Mouse (Mus musculus) heart, postnatal 4 days (tissue): ENCODE measurements around the gene Nfia. TPM values are rescaled to one million over a fixed set of nuclear protein-coding genes. Genes with fewer than 3 reads are reported as not detected.

Experiments used
- DNase-seq: peaks from one replicate; pipeline ENCODE4 v3.0.0; 2021
- total RNA-seq, 2 experiments: library from RNA; stranded (reverse); gene quantifications; 2 replicates each; pipeline ENCODE4 v1.2.3; 2021

Gene Nfia
- total RNA-seq, 2 experiments from 2014 or later: 206 to 217 TPM

DNA sequence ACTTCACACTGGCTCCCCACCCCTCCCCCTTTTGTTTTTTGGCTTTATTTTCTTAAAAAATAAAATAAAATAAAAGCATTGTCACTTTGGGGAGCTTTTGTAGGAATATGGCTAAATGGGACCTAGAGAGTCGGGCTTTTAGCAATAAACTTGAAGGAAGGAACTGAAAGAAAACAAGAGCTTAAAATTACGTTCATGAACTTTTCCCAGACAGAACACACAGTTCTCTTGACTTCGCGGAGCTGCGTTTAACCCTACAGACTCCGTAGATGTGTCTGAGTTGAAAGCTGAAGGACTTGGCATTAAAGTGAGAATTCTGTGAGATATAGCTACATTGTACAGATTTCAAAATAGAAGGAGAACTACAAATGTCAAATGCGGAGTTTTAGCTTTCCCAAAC is 96.9 kb downstream of the Nfia start:
- DNase-seq: no peak

DNA sequence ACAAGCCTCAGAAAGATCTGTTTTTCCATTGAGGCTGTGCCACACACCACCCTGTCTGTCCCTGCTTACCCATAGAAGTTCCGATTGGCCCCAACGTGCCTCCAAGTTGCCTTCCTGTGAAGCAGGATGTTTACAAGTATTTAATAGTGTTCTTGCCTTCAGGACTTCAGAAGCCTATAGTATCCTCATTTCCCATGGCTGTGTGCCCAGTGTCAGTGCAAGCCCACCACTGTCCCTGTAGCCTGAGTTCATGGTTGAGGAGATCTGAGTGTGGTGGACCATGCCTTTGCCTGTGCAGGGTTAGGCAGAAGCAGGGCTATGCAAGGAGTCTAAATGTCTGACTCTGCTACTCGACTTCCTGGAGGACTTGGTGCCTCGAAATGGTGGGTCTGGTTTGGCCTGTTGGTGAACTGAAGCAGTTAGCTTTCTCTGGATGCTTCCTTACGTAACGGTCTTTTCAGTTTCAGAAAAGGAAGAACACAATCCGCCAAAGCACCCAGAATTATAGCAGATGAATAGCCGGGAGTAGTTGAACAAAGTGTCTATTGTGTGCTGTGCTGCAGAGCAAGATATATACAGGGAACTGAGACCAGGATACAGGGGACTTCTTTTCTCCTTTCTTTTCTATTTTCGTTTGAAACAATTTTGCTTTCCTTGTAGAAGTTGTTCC is 99.4 kb downstream of the Nfia start:
- peak; percentile 30 for DNase-seq

DNA sequence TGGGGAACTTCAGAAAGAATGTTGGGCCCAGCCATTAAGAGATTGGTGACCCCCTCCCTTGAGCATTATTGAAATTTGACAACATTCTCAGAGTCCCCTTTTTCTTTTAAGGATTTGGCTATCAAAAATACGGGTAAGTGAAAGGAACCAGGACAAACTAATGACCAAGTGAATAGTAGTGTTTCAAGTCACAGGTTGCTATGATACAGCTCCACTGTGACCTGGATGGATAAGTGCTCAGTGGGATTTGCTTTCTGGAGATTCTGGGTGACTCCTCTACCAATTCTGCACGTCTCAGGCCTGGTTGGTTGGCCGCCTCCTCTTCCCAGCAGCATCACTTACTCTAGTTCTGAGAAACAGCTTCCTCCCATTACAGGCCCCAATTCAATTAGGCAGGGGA is 102.4 kb downstream of the Nfia start:
- no peak for DNase-seq

DNA sequence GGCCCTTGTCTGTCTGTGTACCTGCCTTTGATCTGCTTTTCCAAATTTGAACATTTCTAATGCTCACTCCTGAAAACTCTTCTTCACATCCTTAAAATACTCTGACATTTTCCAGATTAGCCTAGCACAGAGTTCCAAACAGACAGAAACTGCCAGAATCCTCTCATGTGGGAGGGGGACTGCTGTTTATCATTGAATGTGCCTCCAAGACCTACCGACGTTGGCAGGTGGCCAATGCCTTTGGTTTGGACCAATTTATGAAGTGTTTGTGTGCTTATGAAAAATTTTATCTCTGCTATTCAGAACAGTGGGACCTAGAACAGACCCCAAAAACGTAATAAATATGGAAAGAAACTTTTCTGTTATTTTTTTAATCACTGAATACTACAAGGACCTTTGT is 103.4 kb downstream of the Nfia start:
- DNase-seq: no peak

DNA sequence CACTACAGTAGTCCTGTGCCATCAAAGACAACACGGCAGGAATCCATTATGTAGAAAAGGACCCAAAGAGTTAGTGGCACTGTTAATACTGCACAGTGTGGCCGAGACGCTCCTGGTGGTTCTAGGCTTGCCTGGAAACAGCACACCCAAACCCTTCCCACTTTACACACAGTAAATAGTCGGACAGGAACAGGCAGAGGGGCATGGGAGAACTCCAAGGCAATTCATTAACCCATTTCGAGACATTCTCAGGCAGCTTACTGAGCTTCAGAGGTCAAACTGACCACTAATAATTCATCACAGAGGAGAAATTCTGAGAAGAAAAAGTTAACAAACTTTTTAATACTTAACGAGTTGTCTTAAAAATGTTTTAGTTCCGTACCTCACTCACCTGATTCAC is 107.2 kb downstream of the Nfia start:
- DNase-seq: no peak

DNA sequence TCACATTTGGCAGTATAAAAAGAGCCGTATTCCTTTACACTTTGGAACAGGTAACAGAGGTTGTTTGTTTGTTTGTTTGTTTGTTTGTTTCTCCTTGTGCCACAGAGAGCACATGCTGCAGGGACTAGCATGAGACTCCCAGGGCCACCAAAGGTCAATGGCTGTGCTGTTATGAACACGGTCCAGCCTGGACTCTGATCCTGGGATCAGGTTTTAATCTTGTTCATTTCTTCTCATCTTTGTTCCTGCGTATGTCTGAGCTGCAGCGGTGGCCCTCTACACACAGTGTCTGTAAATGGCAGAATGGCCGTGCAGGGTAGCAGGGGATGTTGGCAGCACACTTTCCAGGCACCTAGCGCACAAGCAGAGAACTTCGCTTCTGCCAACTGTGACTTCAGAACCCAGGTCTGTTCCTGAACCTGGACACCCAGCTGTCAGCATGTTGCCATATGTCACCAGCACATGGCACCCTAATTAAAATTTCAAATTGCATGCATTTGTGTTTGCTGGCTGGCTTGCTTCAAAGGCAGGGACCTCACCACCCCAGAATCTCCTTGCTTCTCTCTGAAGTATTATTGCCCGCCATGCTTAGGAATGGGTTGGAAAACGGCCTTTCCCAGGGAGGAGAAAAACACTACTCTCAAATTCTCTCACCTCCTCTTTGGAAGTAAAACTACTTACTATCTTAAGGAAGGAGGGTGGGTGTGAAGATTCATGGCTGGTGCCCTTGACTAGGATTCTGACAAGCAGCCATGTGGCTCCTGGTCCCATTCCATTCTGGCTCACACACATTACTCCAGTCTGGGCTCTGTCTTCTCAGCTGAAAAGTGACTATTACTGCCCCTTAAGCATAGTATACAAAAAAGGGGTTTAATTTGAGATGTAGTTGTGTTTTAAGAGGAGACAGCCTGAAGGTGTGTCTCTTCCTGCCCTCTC is 107.9 kb downstream of the Nfia start:
- no peak for DNase-seq

DNA sequence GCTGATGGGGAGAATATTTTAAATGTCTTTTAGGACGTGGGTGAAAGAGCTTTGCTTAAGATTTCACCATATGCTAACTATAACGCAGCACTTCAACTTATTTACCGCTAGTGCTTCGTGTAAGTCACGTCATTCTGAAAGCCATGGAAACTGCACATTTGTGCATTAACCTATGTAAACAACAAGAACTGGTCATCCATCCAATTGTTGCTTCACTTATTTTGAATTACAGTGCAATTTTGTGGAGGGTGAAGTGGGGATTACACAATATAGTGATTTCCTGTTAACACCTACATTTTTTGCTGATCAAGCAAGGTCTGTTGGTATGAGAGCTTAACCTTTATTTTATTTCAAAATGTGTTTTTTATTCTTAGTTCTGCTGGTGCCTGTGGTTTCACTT is 113.0 kb downstream of the Nfia start:
- DNase-seq: no peak

DNA sequence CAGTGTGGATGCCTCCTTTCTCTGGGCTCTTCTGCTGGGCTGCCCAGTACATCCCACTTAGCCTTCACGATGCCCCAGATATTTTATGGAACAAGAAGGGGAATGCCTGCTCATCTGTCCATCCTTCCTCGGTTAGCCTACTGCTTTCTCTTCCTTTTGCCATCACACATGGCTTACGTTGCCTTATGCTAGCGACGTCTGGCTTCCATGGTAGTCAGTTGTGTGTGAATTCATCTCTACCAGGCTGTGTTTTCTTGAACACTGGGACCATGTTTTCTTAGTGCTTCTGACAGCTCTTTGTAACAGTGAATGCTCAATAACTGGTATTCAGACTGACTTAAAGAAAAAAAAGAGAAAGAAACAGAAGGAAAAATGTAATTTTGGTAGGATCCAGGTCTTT is 113.7 kb downstream of the Nfia start:
- no peak for DNase-seq

DNA sequence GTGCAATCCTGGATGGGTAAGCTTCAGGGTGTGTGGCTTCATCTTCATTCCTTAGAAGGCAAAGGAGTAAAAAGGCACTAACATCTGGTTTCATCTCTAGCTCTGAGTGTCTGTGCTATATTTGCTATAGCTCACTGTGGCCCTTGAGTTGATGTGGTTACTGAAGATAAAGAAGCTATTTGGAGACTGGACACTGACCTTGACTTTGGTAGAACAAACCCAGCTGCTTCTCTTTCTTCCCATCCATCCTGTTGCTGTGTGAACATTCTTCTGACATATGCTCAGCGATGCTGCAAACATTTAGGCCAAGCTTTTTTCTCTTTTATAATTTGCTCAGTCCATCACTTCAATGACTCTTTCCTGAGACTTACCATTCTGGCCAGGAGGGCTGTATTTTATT is 114.7 kb downstream of the Nfia start:
- DNase-seq: no peak

DNA sequence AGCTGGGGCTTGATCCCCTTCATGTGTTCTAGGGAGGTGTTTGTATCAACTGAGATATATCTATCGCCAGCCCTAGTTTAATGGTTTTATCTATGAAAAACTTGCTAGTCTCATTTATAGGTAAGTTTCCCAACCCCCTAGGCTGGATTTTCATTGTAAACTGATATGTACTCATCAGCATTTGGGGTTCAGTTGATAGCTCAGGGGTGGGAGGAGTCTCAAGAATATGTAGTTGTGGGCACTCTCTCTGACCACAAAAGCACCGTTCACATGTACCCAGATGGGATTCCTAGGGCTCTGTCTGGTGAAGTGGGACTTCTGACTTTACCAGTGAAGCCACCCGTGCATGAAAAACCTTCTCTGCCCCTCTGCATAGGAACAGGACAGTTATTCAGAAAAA is 118.5 kb downstream of the Nfia start:
- no peak for DNase-seq

DNA sequence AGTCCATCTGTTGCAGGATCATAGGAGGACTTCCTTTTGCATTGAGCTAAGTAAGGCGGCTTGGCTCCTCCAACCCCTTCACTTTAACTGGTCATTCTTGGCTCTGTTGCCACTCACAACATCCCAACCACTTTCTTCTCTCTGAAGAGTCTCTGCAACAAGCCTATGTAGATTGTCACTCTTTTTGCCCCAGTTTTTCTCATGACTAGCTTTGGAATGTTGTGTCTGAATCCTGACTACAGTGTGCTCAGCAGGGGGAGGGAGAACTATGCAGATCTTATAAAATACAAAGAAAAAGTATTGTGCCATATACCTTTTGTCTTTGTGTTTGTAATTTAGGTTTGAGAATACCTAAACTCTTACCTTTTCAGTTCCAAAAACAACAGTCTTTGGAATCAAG is 119.1 kb downstream of the Nfia start:
- DNase-seq: no peak

DNA sequence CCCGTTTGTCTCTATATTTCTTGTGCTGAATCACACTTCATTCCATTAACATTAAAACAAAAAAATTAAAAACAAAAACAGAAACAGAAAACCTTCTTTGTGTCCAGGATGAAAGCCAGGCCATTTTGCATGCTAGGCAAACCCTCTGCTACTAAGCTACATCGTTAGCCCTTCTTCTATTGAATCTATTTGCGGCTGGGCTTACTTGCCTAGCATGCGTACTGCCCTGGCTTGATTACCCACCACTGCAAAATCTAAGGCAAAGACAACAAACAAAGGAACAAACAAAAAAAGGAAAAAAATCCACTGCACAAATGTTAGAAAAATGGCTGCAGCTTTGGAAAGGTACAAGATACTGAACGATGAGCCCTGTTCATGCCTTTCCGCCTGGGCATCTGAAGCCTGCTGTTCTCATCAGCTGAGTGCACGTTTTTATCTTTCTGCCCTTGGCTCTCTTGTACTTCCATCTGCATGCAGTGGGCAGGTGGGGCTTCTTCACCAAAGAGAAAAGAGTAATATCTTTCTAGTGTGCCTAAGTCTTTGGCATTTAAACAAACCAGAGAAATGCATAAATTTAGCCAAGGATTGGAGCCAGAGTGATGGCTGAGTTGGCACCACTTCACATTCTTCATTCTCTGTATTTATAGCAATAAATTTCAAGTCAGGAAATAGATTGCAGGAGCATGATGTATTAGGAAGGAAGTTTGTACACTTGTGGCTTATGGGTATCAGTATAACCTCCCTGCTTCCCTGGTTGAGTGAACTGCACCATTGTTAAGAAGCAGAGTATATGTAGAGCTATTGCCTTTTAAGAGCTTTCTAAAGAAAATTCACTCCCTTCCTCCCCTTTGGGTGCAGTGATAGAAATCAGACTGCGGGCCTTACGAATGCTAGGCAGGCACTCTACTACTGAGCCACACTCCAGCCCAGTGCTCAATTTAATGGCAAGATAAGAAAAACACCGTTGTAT is 121.7 kb downstream of the Nfia start:
- DNase-seq: no peak

DNA sequence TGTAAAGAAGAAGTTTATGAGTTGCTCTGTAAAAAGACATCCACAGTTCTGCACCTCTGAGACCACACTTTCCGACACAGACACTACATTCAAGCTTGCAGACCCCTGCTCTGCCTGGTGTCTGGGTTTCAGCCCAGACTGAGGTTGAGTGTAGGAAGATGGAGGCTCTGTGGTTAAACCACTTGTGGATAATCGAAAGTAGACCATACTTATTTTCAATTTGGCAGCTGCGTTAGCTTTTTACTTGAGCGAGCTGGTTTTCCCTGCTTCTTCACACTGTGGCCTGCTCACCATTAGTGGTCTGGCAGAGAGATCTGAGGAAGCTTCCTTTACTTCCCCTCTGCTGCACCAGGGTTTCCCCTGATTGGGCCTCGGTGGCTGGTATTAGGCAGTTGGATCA is 123.4 kb downstream of the Nfia start:
- no peak for DNase-seq

DNA sequence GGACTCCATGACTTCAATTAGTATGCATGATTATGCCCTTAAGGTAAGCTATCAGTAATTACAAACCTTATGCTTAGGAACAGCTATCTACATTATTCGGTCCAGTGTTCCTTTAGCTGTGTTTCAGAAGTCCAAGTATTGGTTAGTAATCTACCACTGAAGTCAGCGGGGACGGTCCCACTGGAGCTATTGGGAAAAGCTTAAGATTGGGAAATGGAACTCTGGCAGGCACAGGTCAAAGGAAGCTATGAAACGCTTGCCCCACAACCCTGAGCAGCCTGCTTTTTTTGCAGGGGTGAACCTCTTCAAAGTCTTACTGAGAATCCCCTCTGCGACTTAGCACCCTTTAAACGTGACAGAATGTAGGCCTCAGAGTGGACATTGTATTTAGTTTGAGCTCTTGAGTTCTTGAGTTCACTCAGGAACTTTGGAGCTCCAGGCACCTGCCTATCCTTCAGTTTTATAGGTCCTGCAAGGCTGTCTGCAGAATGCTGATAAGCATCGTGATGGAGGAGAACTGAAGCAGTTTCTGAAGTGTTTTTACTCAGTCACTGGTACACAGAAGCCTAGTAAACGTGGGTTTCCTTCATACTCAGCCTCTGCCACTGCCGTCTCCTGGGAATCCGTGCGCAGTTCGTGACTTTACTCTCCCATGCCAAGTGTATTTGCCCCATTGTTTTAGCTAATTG is 127.9 kb downstream of the Nfia start:
- no peak for DNase-seq

DNA sequence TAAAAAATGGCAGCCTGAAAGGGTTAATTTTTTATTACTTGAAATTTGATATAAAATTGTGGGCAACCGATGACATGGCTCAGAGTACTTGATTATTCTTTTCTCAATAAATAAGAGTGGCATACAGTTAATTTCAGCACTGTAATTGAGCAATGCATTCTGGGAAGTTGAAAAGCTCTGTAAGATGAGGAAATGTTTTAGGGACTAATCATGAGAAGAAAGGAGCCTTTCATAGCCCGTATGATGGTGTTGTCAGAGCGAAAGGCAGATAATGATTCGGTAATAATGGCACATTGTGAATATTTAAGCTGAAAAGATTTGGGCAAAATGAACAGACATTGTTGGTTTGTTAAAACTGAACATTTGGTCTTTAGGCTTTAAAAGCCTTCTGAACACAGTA is 133.3 kb downstream of the Nfia start:
- no peak for DNase-seq

DNA sequence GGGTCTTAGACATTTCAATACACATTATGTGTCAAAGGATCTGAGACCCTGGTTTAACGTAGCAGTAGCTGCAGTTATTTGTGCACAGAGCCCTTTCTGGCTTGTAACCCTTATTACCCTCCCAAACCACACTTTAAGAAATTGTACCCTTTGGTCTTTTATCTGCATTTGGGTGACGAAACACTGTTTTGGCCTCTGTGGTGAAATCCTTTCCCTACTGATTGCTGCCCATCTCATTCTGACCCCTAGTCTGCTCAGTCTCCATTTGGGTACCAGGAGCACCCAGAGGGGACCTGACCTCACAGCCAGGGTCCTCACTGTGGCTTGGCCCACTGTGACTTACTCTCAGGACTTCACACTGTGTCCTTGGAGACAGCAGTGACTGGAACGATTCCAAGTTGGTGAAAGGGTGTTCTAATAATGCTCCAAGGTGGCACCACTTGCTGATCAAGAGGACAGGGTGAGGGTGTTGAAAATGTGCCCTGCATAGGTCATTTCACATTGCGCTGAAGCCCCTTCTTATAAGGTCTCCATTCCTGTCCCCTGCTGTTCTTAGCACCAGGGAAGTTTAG is 136.1 kb downstream of the Nfia start:
- peak; percentile 76 for DNase-seq

DNA sequence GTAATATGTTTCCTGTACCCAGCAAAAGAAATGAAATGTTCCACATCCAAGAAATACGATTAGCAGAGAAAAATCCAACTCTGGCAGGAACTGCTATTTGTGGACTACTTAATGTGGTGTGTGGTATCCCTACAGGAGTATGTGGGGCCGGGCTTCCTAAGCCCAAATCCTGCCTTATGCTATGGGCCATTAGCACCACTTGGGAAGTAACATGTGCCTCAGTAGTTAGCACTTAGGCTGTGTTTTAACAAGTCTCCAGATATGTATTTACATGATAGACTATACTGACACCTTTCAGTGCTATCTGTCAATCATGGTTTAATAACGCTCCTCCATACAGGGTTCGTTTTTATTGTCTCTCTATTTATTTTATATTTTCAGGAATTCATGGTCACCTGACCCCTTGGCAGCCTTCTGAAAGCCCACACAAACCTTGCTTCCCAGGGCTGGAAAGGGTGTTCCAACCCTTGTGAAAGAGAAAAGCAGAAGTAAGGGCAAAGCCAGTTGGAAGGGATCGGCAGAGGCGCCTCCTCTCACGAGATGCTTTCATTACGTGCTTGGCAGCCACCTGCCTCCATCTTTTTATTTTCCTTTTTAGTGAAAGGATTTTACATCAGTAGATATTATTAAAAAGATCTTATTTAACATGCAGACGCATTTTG is 137.7 kb downstream of the Nfia start:
- DNase-seq: no peak

DNA sequence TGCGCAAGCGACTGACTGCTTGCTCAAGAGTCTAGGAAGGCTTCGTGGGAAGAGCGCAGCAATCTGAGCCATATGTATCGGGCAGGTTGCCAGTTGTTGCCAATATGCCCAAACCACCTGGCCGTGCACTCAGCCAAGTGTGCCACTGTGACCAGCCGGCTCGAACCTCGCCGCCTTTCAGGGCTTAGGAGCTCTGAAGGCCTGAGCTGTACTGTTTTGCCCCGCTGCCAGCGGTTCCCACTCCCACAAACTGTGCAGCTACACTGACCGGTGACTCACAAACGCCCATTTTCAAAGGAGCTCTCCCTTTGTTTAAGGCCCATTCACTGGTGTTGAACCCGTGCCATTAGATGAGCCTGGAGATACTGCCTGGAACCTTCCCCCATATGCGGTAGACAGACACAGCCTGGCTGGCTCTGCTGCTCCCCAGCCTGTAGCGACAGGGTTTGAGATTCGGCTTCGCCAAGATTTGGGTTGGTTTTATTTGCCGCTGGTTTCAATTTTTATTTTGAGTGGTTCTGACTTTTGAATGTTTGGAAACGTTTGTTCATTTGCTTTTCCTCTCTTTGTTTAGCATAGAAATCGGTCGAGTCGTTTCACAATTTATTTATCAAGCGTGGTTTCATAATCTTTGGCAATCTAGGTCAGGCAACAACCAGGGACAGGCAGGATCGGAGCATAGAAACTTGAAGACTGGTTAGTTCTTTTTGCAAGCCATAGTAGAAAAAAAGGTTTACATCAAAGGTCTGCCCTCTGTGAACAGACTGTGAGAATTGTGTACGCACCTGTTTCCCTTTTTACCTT is 138.4 kb downstream of the Nfia start:
- DNase-seq: no peak

DNA sequence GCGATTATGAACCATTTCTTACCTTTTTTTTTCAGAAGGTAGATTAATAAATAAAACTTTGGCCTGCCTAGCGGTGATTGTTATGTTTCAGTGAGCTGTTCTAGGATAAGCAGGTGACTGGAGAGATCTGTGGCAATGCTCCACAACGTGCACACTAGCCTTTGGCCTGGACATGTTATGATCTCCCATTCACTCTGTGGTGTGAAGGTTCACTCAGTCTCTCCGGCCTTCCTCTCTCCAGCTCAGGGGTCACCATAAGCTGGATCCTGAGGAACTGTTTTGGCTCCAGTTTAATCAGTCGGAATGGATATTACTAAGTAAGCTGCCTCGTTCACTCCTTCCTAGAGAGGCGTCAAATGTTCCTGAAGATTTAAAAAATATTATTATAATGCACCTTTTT is 139.2 kb downstream of the Nfia start:
- no peak for DNase-seq

DNA sequence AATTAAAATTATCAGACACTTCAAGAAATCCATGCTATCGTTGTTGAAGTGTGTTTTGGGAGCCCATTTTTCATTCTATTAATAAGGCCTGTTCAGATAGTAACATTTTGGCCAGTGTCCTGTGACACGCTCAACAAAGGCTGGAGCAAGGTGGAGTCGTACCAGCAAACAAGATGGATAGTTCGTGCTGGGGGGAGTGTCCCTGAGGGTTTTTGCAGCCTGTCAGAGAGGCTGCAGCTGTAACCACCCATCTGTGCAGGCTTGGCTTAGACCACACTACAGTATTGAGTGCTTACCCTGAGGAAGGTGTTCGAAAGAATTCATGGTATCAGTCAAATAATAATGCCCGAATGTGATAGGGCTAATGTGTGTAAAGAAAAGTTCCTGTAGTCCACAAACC is 139.6 kb downstream of the Nfia start:
- no peak for DNase-seq
